Mouse (Mus musculus) heart, adult 11 months (tissue): ENCODE measurements around the gene Rassf8.
A peak's percentile ranks its signal among the peaks of the same experiment; 100 is the strongest.

Experiments
- DNase-seq: peaks from one replicate; pipeline ENCODE4 v3.0.0; 2022

The Rassf8 gene

GRCm38 (mm10) chr6:145746132-145746849 is at the start of gene Rassf8:
TSS of gene Rassf8 (plus strand) at chr6:145746748.
- DNase-seq: peak; percentile 99

- no peak for DNase-seq
Measured at GRCm38 (mm10) chr6:145701021-145701540, 45.5 kb upstream of the Rassf8 start.

- no peak for DNase-seq
Measured at GRCm38 (mm10) chr6:145703667-145704066, 42.9 kb upstream of the Rassf8 start.

- DNase-seq: no peak
Measured at GRCm38 (mm10) chr6:145709956-145710720, 36.4 kb upstream of the Rassf8 start.

GRCm38 (mm10) chr6:145710797-145711196 is 35.8 kb upstream of the Rassf8 start:
- DNase-seq: no peak

- no peak for DNase-seq
Measured at GRCm38 (mm10) chr6:145711320-145711719, 35.2 kb upstream of the Rassf8 start.

GRCm38 (mm10) chr6:145713241-145714114 is 33.1 kb upstream of the Rassf8 start:
- DNase-seq: no peak

- DNase-seq: no peak
Measured at GRCm38 (mm10) chr6:145714131-145714530, 32.4 kb upstream of the Rassf8 start.

- DNase-seq: no peak
Measured at GRCm38 (mm10) chr6:145722596-145722995, 24.0 kb upstream of the Rassf8 start.

- no peak for DNase-seq
Measured at GRCm38 (mm10) chr6:145723131-145723863, 23.3 kb upstream of the Rassf8 start.

GRCm38 (mm10) chr6:145725849-145726248 is 20.7 kb upstream of the Rassf8 start:
- no peak for DNase-seq

- no peak for DNase-seq
Measured at GRCm38 (mm10) chr6:145726986-145727385, 19.6 kb upstream of the Rassf8 start.

- no peak for DNase-seq
Measured at GRCm38 (mm10) chr6:145732868-145733267, 13.7 kb upstream of the Rassf8 start.

GRCm38 (mm10) chr6:145733276-145733675 is 13.3 kb upstream of the Rassf8 start:
- no peak for DNase-seq

GRCm38 (mm10) chr6:145733911-145734310 is 12.6 kb upstream of the Rassf8 start:
- DNase-seq: no peak

- DNase-seq: no peak
Measured at GRCm38 (mm10) chr6:145736099-145736498, 10.4 kb upstream of the Rassf8 start.

- no peak for DNase-seq
Measured at GRCm38 (mm10) chr6:145739231-145739630, 7.3 kb upstream of the Rassf8 start.

GRCm38 (mm10) chr6:145740011-145740410 is 6.5 kb upstream of the Rassf8 start:
- no peak for DNase-seq

- DNase-seq: no peak
Measured at GRCm38 (mm10) chr6:145745291-145745690, 1.3 kb upstream of the Rassf8 start.

- no peak for DNase-seq
Measured at GRCm38 (mm10) chr6:145746921-145747670, 548 bp downstream of the Rassf8 start.
